ENCODE assay signal across 12 mouse cellular contexts in genomic region chr8:34739836-34740804, GRCm38 (mm10).
DNase-seq lines count a peak whose midpoint lies in the region.
"Had no signal": no experiment of that assay in that cellular context is flagged by ENCODE, and none has a peak within 500 bp of the region (broad histone marks: within the 10 kb centered on the region; RNA-seq: fewer than 3 reads in every experiment).

No protein-coding gene starts in this region.

- peak; percentile 88 for DNase-seq in 416B (ENCODE audit: low read depth)
- peak; percentile 15 to 29 for DNase-seq in CD8-positive naive resting alpha-beta T cell, adult 2 months (ENCODE audit: low read depth in 2 of 2, low spot score in 2 of 2)
- peak; percentile 91 for DNase-seq in induced T-regulatory cell, adult 2 months (ENCODE audit: low read depth)
- peak; percentile 53 for DNase-seq in thymus, postnatal 14 days
- DNase-seq in adrenal gland, postnatal 4 days (ENCODE audit: low spot score in 2 of 2), result no peak
- no peak for DNase-seq in adrenal gland, postnatal 36 days
- DNase-seq in ovary, postnatal 14 days (ENCODE audit: low spot score), result no peak
- DNase-seq: adrenal gland, postnatal 25 days; cerebellum, postnatal 36 days; kidney, adult 18-20 months; kidney, postnatal 36 days; left cerebral cortex, postnatal 4 days had no signal

Comparison
In these comparisons a context has a peak if more than half of its experiments do, and no peak if none do; other contexts are left out.
1. DNase-seq: peak in 416B (single experiment), CD8-positive naive resting alpha-beta T cell, adult 2 months (2 of 2), induced T-regulatory cell, adult 2 months (single experiment) and thymus, postnatal 14 days (single experiment); none in adrenal gland, postnatal 4 days (0 of 2), adrenal gland, postnatal 36 days (0 of 2) and ovary, postnatal 14 days (single experiment).